Mouse (Mus musculus) hindbrain, embryonic 10.5 days (tissue): Measurements from ENCODE around the gene Csnk2a1. TPM values are rescaled to one million over a fixed set of nuclear protein-coding genes. Genes with fewer than 3 reads are reported as not detected.
A peak's percentile ranks its signal among the peaks of the same experiment; 100 is the strongest.
"Not testable (repeated sequence)": the region's sequence is repeated elsewhere in the genome, so short reads cannot be mapped to it uniquely, and the experiment has no call there.

Experiments used
- DNase-seq: peaks from one replicate; pipeline ENCODE4 v3.0.0-alpha.2; 2017; ENCODE audit warnings: low spot score
- H3K27ac ChIP-seq: fragments of 300-500 bp; sonication (generic); 2 replicates; pipeline ENCODE4 v1.5.1; 2016; ENCODE audit warnings: mild to moderate bottlenecking, moderate library complexity
- H3K27me3 ChIP-seq: fragments of 300-500 bp; sonication (generic); 2 replicates; pipeline ENCODE4 v1.6.1; 2016; ENCODE audit warnings: mild to moderate bottlenecking; ENCODE audit not compliant: poor library complexity, insufficient read depth, severe bottlenecking
- H3K36me3 ChIP-seq: fragments of 300-500 bp; sonication (generic); 2 replicates; pipeline ENCODE4 v1.6.1; 2016; ENCODE audit warnings: mild to moderate bottlenecking, moderate library complexity
- H3K4me1 ChIP-seq: fragments of 300-500 bp; sonication (generic); replicated peaks from 2 replicates; pipeline ENCODE4 v1.6.1; 2016; ENCODE audit warnings: mild to moderate bottlenecking
- H3K4me3 ChIP-seq: fragments of 300-500 bp; sonication (generic); 2 replicates; pipeline ENCODE4 v1.5.1; 2016; ENCODE audit warnings: mild to moderate bottlenecking, moderate library complexity
- H3K9me3 ChIP-seq: fragments of 300-500 bp; sonication (generic); 2 replicates; pipeline ENCODE4 v1.6.1; 2016; ENCODE audit warnings: mild to moderate bottlenecking, moderate library complexity
- WGBS: fragments of 180-500 bp; shearing (Covaris S2); methylation state at CpG from one replicate; pipeline ENCODE4 v1.1.7; 2016; 5-methylcytosine and 5-hydroxymethylcytosine counted together
- polyA plus RNA-seq: library from polyadenylated mRNA; unstranded; fragments of >200 nt; fragmentation: Nextera tagmentation; extraction: Ambion mirVana; gene quantifications from 2 replicates; pipeline ENCODE4 v1.2.1, GENCODE M21; 2016

The Csnk2a1 gene
- polyA plus RNA-seq, 1 experiment from 2014 or later, result 91.3 TPM

DNA sequence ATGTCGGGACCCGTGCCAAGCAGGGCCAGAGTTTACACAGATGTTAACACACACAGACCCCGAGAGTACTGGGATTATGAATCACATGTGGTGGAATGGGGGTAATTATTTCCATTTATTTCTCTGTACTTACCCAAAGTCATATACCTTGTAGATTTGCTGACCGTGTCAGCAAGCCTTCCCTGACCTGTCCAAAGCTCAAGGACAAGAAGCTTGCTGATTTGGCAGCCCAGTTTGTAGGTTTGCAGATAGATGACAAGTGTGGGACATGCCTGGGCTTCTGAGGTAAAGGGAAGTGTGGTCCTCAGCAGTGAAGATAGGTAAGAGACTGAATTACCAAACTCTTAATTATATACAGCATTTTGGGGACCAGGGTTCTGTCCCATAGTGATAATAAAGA lies 23.9 kb downstream of the Csnk2a1 start:
- Histone ChIP-seq H3K4me1 (no peaks in the 10 kb centered on the region), H3K4me3 (no peak overlapping the region), H3K27ac (no peak overlapping the region), H3K27me3 (no peaks in the 10 kb centered on the region), H3K36me3 (peaks cover 53% of the 10 kb centered on the region), H3K9me3 (no peaks in the 10 kb centered on the region)
- WGBS, result 79% methylated on average over 4 of the region's 4 CpGs
- DNase-seq, result no peak

- Histone ChIP-seq H3K36me3 (peaks cover 84% of the 10 kb centered on the region), H3K27ac (no peak overlapping the region), H3K9me3 (no peaks in the 10 kb centered on the region), H3K4me1 (no peaks in the 10 kb centered on the region), H3K4me3 (no peak overlapping the region), H3K27me3 (no peaks in the 10 kb centered on the region)
- no peak for DNase-seq
- 94% methylated on average over 1 of the region's 1 CpGs for WGBS
Observed at GRCm38 (mm10) chr2:152259739-152260138, 33.1 kb downstream of the Csnk2a1 start.

DNA sequence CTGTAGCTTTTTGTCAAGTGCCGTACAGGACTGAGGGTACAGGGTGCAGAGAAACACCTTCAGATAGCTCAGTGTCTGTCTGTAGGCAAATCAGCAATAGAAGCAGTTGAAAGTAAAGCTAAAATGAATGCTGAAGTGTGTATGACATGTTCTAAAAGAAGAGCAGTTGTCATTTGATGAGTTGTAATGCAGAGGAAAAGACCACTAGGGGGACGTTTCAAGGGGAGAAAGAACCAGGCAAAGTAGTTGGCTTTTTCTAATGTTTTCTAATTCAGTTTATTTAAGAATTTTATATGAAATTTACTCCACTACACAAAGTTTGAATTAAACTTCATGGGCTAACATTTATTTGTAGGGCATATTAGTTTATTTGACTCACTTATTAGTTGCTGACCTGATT lies 47.0 kb downstream of the Csnk2a1 start:
- Histone ChIP-seq H3K9me3 (no peaks in the 10 kb centered on the region), H3K4me1 (no peaks in the 10 kb centered on the region), H3K4me3 (no peak overlapping the region), H3K36me3 (peaks cover 91% of the 10 kb centered on the region), H3K27ac (no peak overlapping the region), H3K27me3 (no peaks in the 10 kb centered on the region)
- DNase-seq, result no peak
- WGBS, result 88% methylated on average over 2 of the region's 2 CpGs

DNA sequence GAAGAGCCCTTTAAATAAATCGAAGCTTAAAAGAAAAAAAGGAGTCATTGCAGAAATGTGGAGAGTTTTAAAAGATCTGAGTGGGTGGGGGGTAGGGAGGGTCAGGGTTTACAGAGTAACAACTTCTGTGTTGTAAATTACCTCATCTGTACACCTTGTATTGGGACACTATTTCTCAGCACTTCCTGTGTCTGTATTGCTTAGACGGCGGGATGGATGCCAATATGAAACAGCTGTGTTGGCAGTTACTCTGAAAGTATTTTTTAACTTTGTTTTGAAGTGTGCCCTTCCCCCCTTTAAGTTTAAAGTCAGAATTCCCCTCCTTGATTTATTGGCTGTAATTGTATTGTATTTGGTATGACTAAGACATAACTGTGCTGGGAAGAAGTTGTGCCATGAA lies 54.8 kb downstream of the Csnk2a1 start:
- no peaks in the 10 kb centered on the region for H3K27me3 ChIP-seq
- no peak for DNase-seq
- no peaks in the 10 kb centered on the region for H3K9me3 ChIP-seq
- no peak overlapping the region for H3K27ac ChIP-seq
- no peaks in the 10 kb centered on the region for H3K4me1 ChIP-seq
- peaks cover 89% of the 10 kb centered on the region for H3K36me3 ChIP-seq
- H3K4me3 ChIP-seq, result no peak overlapping the region
- WGBS, result 95% methylated on average over 3 of the region's 3 CpGs

DNA sequence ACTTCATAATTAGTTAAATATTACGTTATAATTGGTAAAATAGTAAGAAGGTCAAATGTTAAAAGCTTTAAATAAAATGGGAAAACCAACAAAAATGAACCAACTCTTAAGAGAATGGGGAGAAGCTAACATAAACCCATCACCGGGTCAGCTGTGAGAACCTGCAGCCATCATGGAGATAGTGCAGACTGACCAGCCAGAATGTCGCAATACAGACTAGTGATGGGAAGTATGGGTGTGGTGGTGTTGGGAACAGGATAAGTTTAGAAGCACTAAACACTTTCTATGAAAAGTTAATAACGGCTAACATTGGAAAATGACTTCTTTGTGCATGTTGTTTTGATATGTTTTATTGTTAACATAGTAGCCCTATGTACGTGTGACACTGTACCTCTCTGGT lies 60.9 kb downstream of the Csnk2a1 start:
- Histone ChIP-seq H3K27me3 (no peaks in the 10 kb centered on the region), H3K4me1 (no peaks in the 10 kb centered on the region), H3K4me3 (no peak overlapping the region), H3K9me3 (no peaks in the 10 kb centered on the region), H3K36me3 (peaks cover 54% of the 10 kb centered on the region), H3K27ac (no peak overlapping the region)
- no peak for DNase-seq
- whole genome bisulfite sequencing, result 95% methylated on average over 5 of the region's 5 CpGs

DNA sequence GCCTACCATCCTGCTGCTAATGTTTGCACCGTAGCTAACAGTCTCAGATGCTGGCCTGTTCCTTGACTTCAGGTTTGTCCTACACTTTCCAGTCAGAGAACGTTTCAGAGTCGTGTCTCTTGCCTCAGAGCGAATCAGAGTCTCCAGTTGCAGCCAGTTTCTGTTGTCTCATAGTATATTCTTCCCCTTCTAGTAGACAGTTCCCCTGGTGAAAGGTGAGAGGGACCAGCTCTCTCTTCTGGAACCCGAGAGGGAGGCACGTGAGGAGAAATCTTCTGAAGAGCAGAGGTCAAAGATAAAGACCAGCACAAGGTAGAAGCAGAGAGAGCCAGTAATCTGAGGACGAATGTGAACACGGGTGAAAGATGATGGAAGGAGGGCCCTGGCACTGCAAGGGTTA lies 61.4 kb downstream of the Csnk2a1 start:
- H3K36me3 ChIP-seq, result peaks cover 49% of the 10 kb centered on the region
- H3K27ac ChIP-seq, result no peak overlapping the region
- DNase-seq, result no peak
- no peak overlapping the region for H3K4me3 ChIP-seq
- H3K9me3 ChIP-seq, result no peaks in the 10 kb centered on the region
- H3K27me3 ChIP-seq, result no peaks in the 10 kb centered on the region
- 86% methylated on average over 8 of the region's 8 CpGs for WGBS
- H3K4me1 ChIP-seq, result peaks cover 2% of the 10 kb centered on the region

- H3K4me1 ChIP-seq, result peaks cover 11% of the 10 kb centered on the region
- H3K27ac ChIP-seq, DNase-seq, H3K9me3 ChIP-seq, H3K27me3 ChIP-seq, H3K4me3 ChIP-seq: not testable (repeated sequence)
- H3K36me3 ChIP-seq, result peaks cover 33% of the 10 kb centered on the region
- 88% methylated on average over 2 of the region's 2 CpGs for WGBS
Observed at GRCm38 (mm10) chr2:152289623-152290022, 63.0 kb downstream of the Csnk2a1 start.

GRCm38 (mm10) chr2:152292475-152292874 lies 65.8 kb downstream of the Csnk2a1 start:
- DNase-seq, result no peak
- Histone ChIP-seq H3K9me3 (no peaks in the 10 kb centered on the region), H3K4me1 (peaks cover 25% of the 10 kb centered on the region), H3K27me3 (no peaks in the 10 kb centered on the region), H3K36me3 (peaks cover 11% of the 10 kb centered on the region), H3K27ac (no peak overlapping the region), H3K4me3 (no peak overlapping the region)
- 57% methylated on average over 2 of the region's 2 CpGs for WGBS

DNA sequence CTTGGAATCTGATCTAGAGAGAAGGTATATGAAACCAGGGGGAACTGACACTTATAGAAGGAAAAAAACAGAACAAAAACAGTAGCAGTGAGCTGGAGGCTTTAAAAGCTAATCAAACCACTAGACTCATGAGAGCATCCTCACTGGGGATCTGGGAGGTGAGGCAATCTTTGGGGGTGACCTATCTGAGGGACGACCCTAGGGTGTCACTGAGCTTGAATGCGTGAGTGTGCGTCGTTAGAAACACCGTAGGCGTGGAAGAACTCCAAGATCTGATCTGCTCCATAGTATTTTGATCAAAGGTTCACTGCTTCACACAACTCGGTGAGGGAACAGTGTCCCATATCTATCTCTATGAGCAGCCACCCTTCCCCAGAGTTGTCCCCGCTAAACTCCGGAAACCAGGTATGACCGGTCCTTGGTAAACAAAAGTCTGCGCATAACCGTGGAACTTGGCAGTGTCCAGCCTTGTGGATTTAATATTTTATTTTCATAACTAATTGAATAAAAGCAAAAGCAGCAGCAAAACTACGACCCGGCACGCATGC lies 66.6 kb downstream of the Csnk2a1 start:
- no peaks in the 10 kb centered on the region for H3K27me3 ChIP-seq
- peaks cover 25% of the 10 kb centered on the region for H3K4me1 ChIP-seq
- H3K36me3 ChIP-seq, result peaks cover 6% of the 10 kb centered on the region
- WGBS, result 2% methylated on average over 15 of the region's 15 CpGs
- no peaks in the 10 kb centered on the region for H3K9me3 ChIP-seq
- H3K4me3 ChIP-seq, result peak overlapping the region; percentile 94
- no peak for DNase-seq
- peak overlapping the region; percentile 96; the same call in 1 of the 2 replicates for H3K27ac ChIP-seq

- Histone ChIP-seq H3K36me3 (no peaks in the 10 kb centered on the region), H3K4me3 (peak within 1 kb of the TSS; percentile 94), H3K9me3 (no peaks in the 10 kb centered on the region), H3K27ac (peak within 1 kb of the TSS; percentile 96), H3K4me1 (peaks cover 25% of the 10 kb centered on the region), H3K27me3 (no peaks in the 10 kb centered on the region)
- WGBS, result under 1% methylated on average over 70 of the region's 70 CpGs
- DNase-seq, result peak; percentile 91
Observed at GRCm38 (mm10) chr2:152293727-152294475, 67.3 kb downstream of the Csnk2a1 start, which contains the start of gene Tbc1d20. Tbc1d20 (plus strand) TSS chr2:152293828.

DNA sequence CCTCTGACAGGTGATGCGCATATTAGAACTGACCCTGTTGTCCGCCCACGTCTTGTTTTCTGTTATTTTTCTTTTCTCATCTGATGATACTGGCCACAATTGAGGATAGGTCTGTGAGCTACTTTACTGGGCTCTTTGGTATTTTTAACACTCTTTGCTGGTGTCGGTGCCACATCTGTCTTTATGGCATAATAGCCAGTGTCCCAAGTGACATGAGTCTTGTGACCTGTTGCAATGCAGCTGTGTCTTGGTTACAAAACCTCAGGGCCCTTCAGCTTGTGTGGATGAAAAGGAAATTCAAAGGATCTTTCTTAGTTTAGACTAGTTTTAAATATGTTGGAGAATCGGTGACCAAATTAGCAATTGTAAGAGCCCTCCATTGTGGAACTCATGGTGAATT lies 67.9 kb downstream of the Csnk2a1 start:
- Histone ChIP-seq H3K27me3 (no peaks in the 10 kb centered on the region), H3K9me3 (no peaks in the 10 kb centered on the region), H3K4me1 (peaks cover 25% of the 10 kb centered on the region), H3K27ac (no peak overlapping the region; the same call in 1 of the 2 replicates), H3K36me3 (no peaks in the 10 kb centered on the region), H3K4me3 (peak overlapping the region; percentile 94)
- 45% methylated on average over 5 of the region's 5 CpGs for WGBS
- no peak for DNase-seq

DNA sequence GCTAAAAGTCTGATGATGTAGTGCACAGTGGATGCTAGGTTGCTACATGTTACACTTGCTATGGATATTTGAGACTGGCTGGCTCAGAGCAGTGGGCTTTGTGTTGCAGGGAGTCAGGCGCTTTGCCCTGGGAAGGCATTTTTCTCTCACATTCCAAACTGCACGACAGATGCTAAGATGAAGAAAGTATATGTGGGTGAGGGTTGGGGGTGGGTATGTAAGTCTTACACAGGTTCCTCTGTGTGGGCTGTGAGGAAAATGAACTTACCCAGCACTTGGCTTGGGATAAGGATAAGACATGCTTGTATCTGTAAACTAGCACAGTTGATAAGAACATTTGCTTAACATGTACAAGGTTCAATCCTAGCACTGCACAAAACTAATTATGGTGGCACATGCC lies 76.2 kb downstream of the Csnk2a1 start:
- H3K9me3 ChIP-seq, result no peaks in the 10 kb centered on the region
- H3K4me1 ChIP-seq, result peaks cover 3% of the 10 kb centered on the region; the same call in 1 of the 2 replicates
- no peak overlapping the region for H3K4me3 ChIP-seq
- peaks cover 59% of the 10 kb centered on the region for H3K36me3 ChIP-seq
- WGBS, result 88% methylated on average over 2 of the region's 2 CpGs
- DNase-seq, result no peak
- H3K27ac ChIP-seq, result no peak overlapping the region
- no peaks in the 10 kb centered on the region for H3K27me3 ChIP-seq

DNA sequence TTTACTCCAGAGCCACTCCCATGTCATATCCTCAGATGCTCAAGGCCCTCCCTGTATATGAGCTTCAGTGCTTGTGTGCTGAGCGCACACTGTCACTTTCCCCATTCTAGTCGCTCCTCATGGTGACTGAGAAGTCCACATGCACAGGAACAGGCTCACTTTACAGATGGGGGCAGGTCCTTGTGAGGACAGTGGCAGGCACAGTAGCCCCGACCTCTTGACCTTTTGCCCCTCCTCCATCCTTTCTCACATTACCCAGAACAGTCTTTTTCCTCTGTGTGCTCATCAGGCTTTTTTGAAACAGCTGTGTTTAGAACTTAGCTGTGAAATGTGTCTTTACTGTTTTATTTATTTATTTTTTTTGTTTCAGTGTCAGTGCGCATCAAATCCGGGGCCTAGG lies 77.1 kb downstream of the Csnk2a1 start:
- peak; percentile 27 for DNase-seq
- Histone ChIP-seq H3K27me3 (no peaks in the 10 kb centered on the region), H3K27ac (no peak overlapping the region), H3K4me1 (peaks cover 3% of the 10 kb centered on the region; the same call in 1 of the 2 replicates), H3K4me3 (no peak overlapping the region), H3K36me3 (peaks cover 68% of the 10 kb centered on the region), H3K9me3 (no peaks in the 10 kb centered on the region)
- 63% methylated on average over 5 of the region's 5 CpGs for WGBS
